Mouse (Mus musculus) limb, embryonic 14.5 days (tissue): ENCODE results near the gene Tut7. TPM values are rescaled to one million over a fixed set of nuclear protein-coding genes. Genes with fewer than 3 reads are reported as not detected.
"Not testable (repeated sequence)": the region's sequence is repeated elsewhere in the genome, so short reads cannot be mapped to it uniquely, and the experiment has no call there.

Experiments used
- ATAC-seq: fragments of 200-750 bp; cut with Nextera tagmentation; 2 replicates; pipeline ENCODE4 v1.8.0; 2017; ENCODE audit warnings: low read depth, moderate number of reproducible peaks, moderate TSS enrichment; ENCODE audit not compliant: low FRiP score
- DNase-seq: peaks from one replicate; pipeline ENCODE4 v3.0.0-alpha.2; 2015; ENCODE audit warnings: low spot score
- H3K27ac ChIP-seq: fragments of 300-500 bp; sonication (generic); replicated peaks from 2 replicates; pipeline ENCODE4 v1.5.1; 2014; ENCODE audit warnings: low read depth, mild to moderate bottlenecking, low read length, moderate library complexity, mixed read lengths
- H3K27me3 ChIP-seq: fragments of 300-500 bp; sonication (generic); 2 replicates; pipeline ENCODE4 v1.6.1; 2014; ENCODE audit warnings: low read length, mixed read lengths; ENCODE audit not compliant: control insufficient read depth, insufficient read depth
- H3K36me3 ChIP-seq: fragments of 300-500 bp; sonication (generic); 2 replicates; pipeline ENCODE4 v1.6.1; 2014; ENCODE audit warnings: mild to moderate bottlenecking, low read length, moderate library complexity, mixed read lengths; ENCODE audit not compliant: control insufficient read depth, insufficient read depth
- H3K4me1 ChIP-seq: fragments of 300-500 bp; sonication (generic); 2 replicates; pipeline ENCODE4 v1.6.1; 2014; ENCODE audit warnings: antibody characterized with exemption, low read length, mixed read lengths; ENCODE audit not compliant: control insufficient read depth, insufficient read depth
- H3K4me2 ChIP-seq: fragments of 300-500 bp; sonication (generic); replicated peaks from 2 replicates; pipeline ENCODE4 v1.6.1; 2014; ENCODE audit warnings: low read depth, mild to moderate bottlenecking, low read length, moderate library complexity; ENCODE audit not compliant: severe bottlenecking
- H3K4me3 ChIP-seq: fragments of 300-500 bp; sonication (generic); replicated peaks from 2 replicates; pipeline ENCODE4 v1.5.1; 2014; ENCODE audit warnings: low read length
- H3K9ac ChIP-seq: fragments of 300-500 bp; sonication (generic); 2 replicates; pipeline ENCODE4 v1.6.1; 2014; ENCODE audit warnings: mild to moderate bottlenecking, low read depth, low read length, moderate library complexity; ENCODE audit not compliant: severe bottlenecking
- H3K9me3 ChIP-seq: fragments of 300-500 bp; sonication (generic); 2 replicates; pipeline ENCODE4 v1.6.1; 2016; ENCODE audit warnings: low read length; ENCODE audit not compliant: control insufficient read depth
- POLR2A ChIP-seq: fragments of 200-500 bp; IDR thresholded peaks from 2 replicates; pipeline ENCODE4 v1.8.0; 2012; ENCODE audit warnings: inconsistent platforms, mild to moderate bottlenecking, moderate library complexity, borderline replicate concordance; ENCODE audit not compliant: insufficient read depth, insufficient read length; ENCODE audit errors: extremely low read depth
- WGBS: fragments of 180-500 bp; shearing (Covaris S2); extraction: QIAGEN DNeasy Blood & Tissue Kit; methylation state at CpG from one replicate; pipeline ENCODE4 v1.1.7; 2014; 5-methylcytosine and 5-hydroxymethylcytosine counted together
- polyA plus RNA-seq, 2 experiments: library from polyadenylated mRNA; depleted of rRNA in 1 of 2; stranded (reverse) in 1 of 2; unstranded in 1 of 2; fragments of >200 nt; fragmentation: Nextera tagmentation in 1 of 2; extraction: Ambion mirVana in 1 of 2; gene quantifications; 2 replicates each; pipeline versions ENCODE4 v1.2.1 to v1.2.3; 2012 to 2014

Tut7 gene
- polyA plus RNA-seq, 2 experiments: 39.9 to 45.9 TPM

- no peak for TF ChIP-seq POLR2A
- H3K4me2 ChIP-seq: no peak overlapping the region
- H3K9ac ChIP-seq: no peak overlapping the region
- peaks cover 100% of the 10 kb centered on the region for H3K36me3 ChIP-seq
- no peaks in the 10 kb centered on the region for H3K4me1 ChIP-seq
- no peak for ATAC-seq
- H3K27ac ChIP-seq: no peak overlapping the region
- DNase-seq: no peak
- H3K4me3 ChIP-seq: no peak overlapping the region
- H3K27me3 ChIP-seq: no peaks in the 10 kb centered on the region
- no peaks in the 10 kb centered on the region for H3K9me3 ChIP-seq
- WGBS: 91% methylated on average over 6 of the region's 6 CpGs
Observed at GRCm38 (mm10) chr13:59795807-59796465, 27.0 kb downstream of the Tut7 start.

DNA sequence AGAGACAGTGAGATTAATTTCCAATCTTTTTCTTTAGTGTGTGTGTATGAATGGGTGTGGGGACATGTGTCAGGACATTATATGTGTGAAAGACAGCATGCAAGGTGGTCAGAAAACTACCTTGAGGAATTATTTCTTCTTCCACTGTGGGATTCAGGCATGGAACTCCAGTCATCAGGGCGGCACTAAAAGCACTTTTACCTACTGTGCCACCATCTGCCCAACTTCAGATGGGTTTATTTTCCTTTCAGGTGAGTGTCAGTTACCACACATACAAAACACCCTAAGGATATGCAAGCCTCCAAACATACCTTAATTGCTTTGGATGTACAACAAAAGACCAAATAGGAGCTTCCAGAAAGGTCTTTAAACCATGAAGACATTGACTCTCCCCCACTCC is 28.2 kb downstream of the Tut7 start:
- WGBS: 88% methylated on average over 1 of the region's 1 CpGs
- H3K9me3 ChIP-seq: no peaks in the 10 kb centered on the region
- H3K36me3 ChIP-seq: peaks cover 100% of the 10 kb centered on the region
- DNase-seq: no peak
- no peak overlapping the region for H3K27ac ChIP-seq
- H3K4me1 ChIP-seq: no peaks in the 10 kb centered on the region
- TF ChIP-seq POLR2A: no peak
- H3K9ac ChIP-seq: no peak overlapping the region
- H3K4me2 ChIP-seq: no peak overlapping the region
- H3K27me3 ChIP-seq: no peaks in the 10 kb centered on the region
- no peak overlapping the region for H3K4me3 ChIP-seq
- ATAC-seq: no peak

GRCm38 (mm10) chr13:59782145-59782544 is 40.8 kb downstream of the Tut7 start, which contains the start of gene Gm49354:
Gene Gm49354, minus strand, starts transcription at chr13:59782245.
- Histone ChIP-seq H3K4me1 (no peaks in the 10 kb centered on the region), H3K27ac (no peak within 1 kb of the TSS), H3K9me3 (no peaks in the 10 kb centered on the region), H3K36me3 (peaks cover 98% of the 10 kb centered on the region), H3K4me2 (no peak within 1 kb of the TSS), H3K9ac (no peak within 1 kb of the TSS), H3K27me3 (no peaks in the 10 kb centered on the region), H3K4me3 (no peak within 1 kb of the TSS)
- ATAC-seq: no peak
- no peak for TF ChIP-seq POLR2A
- 97% methylated on average over 7 of the region's 7 CpGs for WGBS
- no peak for DNase-seq

DNA sequence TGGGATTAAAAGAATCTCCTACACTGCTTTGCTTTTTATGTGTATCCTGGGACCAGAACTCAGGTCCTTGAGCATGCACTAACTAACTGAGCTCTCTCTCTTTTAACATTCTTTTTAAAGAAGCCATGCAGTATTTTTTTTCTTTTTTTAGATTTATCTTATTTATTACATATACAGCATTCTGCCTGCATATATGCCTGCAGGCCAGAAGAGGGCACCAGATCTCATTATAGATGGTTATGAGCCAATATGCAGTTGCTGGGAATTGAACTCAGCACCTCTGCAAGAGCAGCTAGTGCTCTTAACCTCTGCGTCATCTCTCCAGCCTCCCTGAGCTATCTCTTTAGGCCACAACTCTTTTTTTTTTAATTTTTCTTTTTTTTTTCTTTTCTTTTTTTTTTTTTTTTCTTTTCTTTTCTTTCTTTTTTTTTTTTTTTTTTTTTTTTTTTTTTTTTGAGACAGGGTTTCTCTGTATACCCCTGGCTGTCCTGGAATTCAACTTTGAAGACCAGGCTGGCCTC is 43.1 kb downstream of the Tut7 start:
- not testable (repeated sequence) for ATAC-seq, H3K27me3 ChIP-seq
- 98% methylated on average over 1 of the region's 1 CpGs for WGBS

GRCm38 (mm10) chr13:59779213-59779612 is 43.7 kb downstream of the Tut7 start:
- no peak overlapping the region for H3K4me3 ChIP-seq
- TF ChIP-seq POLR2A: no peak
- DNase-seq: no peak
- no peak overlapping the region for H3K27ac ChIP-seq
- no peaks in the 10 kb centered on the region for H3K9me3 ChIP-seq
- H3K27me3 ChIP-seq: no peaks in the 10 kb centered on the region
- no peak overlapping the region for H3K9ac ChIP-seq
- no peaks in the 10 kb centered on the region for H3K4me1 ChIP-seq
- WGBS: 91% methylated on average over 4 of the region's 4 CpGs
- H3K4me2 ChIP-seq: no peak overlapping the region
- H3K36me3 ChIP-seq: peaks cover 93% of the 10 kb centered on the region
- ATAC-seq: no peak

More for the DNA sequence above, 43.1 kb downstream of the Tut7 start:
- H3K9ac ChIP-seq, DNase-seq, H3K4me3 ChIP-seq, H3K27ac ChIP-seq, H3K9me3 ChIP-seq, H3K4me1 ChIP-seq, H3K4me2 ChIP-seq: not testable (repeated sequence)
- peaks cover 97% of the 10 kb centered on the region for H3K36me3 ChIP-seq

- H3K36me3 ChIP-seq: peaks cover 77% of the 10 kb centered on the region
- no peaks in the 10 kb centered on the region for H3K27me3 ChIP-seq
- no peak overlapping the region for H3K9ac ChIP-seq
- TF ChIP-seq POLR2A: no peak
- no peak overlapping the region for H3K4me2 ChIP-seq
- no peak overlapping the region for H3K27ac ChIP-seq
- no peak overlapping the region for H3K4me3 ChIP-seq
- peaks cover 6% of the 10 kb centered on the region; the same call in 1 of the 2 replicates for H3K4me1 ChIP-seq
- ATAC-seq (no peak), DNase-seq (no peak)
- 88% methylated on average over 3 of the region's 3 CpGs for WGBS
- no peaks in the 10 kb centered on the region for H3K9me3 ChIP-seq
Observed at GRCm38 (mm10) chr13:59775168-59775567, 47.8 kb downstream of the Tut7 start.
